Mouse (Mus musculus): ENCODE data around the gene Rfng.
A peak's percentile ranks its signal among the peaks of the same experiment; 100 is the strongest.
"Not testable (repeated sequence)": the region's sequence is repeated elsewhere in the genome, so short reads cannot be mapped to it uniquely, and the experiment has no call there.

The Rfng gene

GRCm38 (mm10) chr11:120784064-120784791 lies at the start of gene Rfng, which contains the start of gene Gps1:
Gene Rfng (minus strand): TSS chr11:120784207.
Gene Gps1 (plus strand): TSS chr11:120784272.
- DNase-seq = peak; percentile 86

- DNase-seq = not testable (repeated sequence)
Observed at GRCm38 (mm10) chr11:120832962-120833361, 49.0 kb upstream of the Rfng start.

GRCm38 (mm10) chr11:120831659-120832440 lies 47.8 kb upstream of the Rfng start:
- no peak for DNase-seq

- no peak for DNase-seq
Observed at GRCm38 (mm10) chr11:120830686-120831085, 46.7 kb upstream of the Rfng start.

- no peak for DNase-seq
Observed at GRCm38 (mm10) chr11:120829757-120830532, 45.9 kb upstream of the Rfng start.

- no peak for DNase-seq
Observed at GRCm38 (mm10) chr11:120828416-120828815, 44.4 kb upstream of the Rfng start.

GRCm38 (mm10) chr11:120826016-120826953 lies 42.3 kb upstream of the Rfng start:
- DNase-seq = no peak

GRCm38 (mm10) chr11:120825289-120825863 lies 41.4 kb upstream of the Rfng start:
- DNase-seq = no peak

GRCm38 (mm10) chr11:120824787-120825288 lies 40.8 kb upstream of the Rfng start:
- no peak for DNase-seq

GRCm38 (mm10) chr11:120823956-120824786 lies 40.2 kb upstream of the Rfng start, which contains the start of gene Fasn:
Gene Fasn (minus strand): TSS chr11:120824547.
- DNase-seq = peak; percentile 97

- no peak for DNase-seq
Observed at GRCm38 (mm10) chr11:120823551-120823947, 39.5 kb upstream of the Rfng start.

- peak; percentile 25 for DNase-seq
Observed at GRCm38 (mm10) chr11:120822831-120823550, 39.0 kb upstream of the Rfng start.

GRCm38 (mm10) chr11:120822321-120822720 lies 38.3 kb upstream of the Rfng start:
- no peak for DNase-seq

GRCm38 (mm10) chr11:120821076-120821922 lies 37.3 kb upstream of the Rfng start:
- peak; percentile 66 for DNase-seq

GRCm38 (mm10) chr11:120820546-120820945 lies 36.5 kb upstream of the Rfng start:
- DNase-seq = no peak

- no peak for DNase-seq
Observed at GRCm38 (mm10) chr11:120819556-120819955, 35.5 kb upstream of the Rfng start.

- no peak for DNase-seq
Observed at GRCm38 (mm10) chr11:120818251-120818650, 34.2 kb upstream of the Rfng start.

- DNase-seq = no peak
Observed at GRCm38 (mm10) chr11:120817358-120817757, 33.4 kb upstream of the Rfng start.

GRCm38 (mm10) chr11:120812068-120812467 lies 28.1 kb upstream of the Rfng start:
- DNase-seq = no peak
